Mouse (Mus musculus) gastrocnemius, postnatal 4 days (tissue): ENCODE results near the gene 1110004F10Rik. TPM values are rescaled to one million over a fixed set of nuclear protein-coding genes. Genes with fewer than 3 reads are reported as not detected.
"Not testable (repeated sequence)": the region's sequence is repeated elsewhere in the genome, so short reads cannot be mapped to it uniquely, and the experiment has no call there.

ENCODE experiments used
- DNase-seq, 2 experiments: peaks; one replicate each; pipeline ENCODE4 v3.0.0; 2021 to 2022; ENCODE audit warnings: low spot score in 2 of 2, mixed read lengths in 2 of 2
- long read RNA-seq, 2 experiments: library from polyadenylated mRNA; stranded (forward); transcript quantifications; one replicate each; pipeline ENCODE4 v2.0.0; 2021
- total RNA-seq, 2 experiments: library from RNA; stranded (reverse); gene quantifications; 2 replicates each; pipeline ENCODE4 v1.2.3; 2021

The 1110004F10Rik gene
- total RNA-seq, result 10 to 100 TPM; 78.9 to 83.6 TPM
- long read RNA-seq, experiment 1, transcript 1110004F10Rik-203 (5 exons, 927 nt), result minor isoform, 8 of 229 reads
- long read RNA-seq, experiment 1, transcript 1110004F10Rik-201 (5 exons, 1,479 nt), result major isoform, 211 of 229 reads
- long read RNA-seq, experiment 1, partial matches to known transcripts, result 3 of 229 reads
- long read RNA-seq, experiment 1, other reads (novel, unspliced or antisense), result 6 of 229 reads
- long read RNA-seq, experiment 2, transcript 1110004F10Rik-201 (5 exons, 1,479 nt), result major isoform, 182 of 194 reads
- long read RNA-seq, experiment 2, partial matches to known transcripts, result 3 of 194 reads
- long read RNA-seq, experiment 2, other reads (novel, unspliced or antisense), result 6 of 194 reads

- DNase-seq, result peak in 1 of 2 experiments; percentile 17
Observed at GRCm38 (mm10) chr7:116039196-116039537, at the start of gene 1110004F10Rik. 1110004F10Rik (plus strand) TSS chr7:116039397.

- no peak for DNase-seq
Observed at GRCm38 (mm10) chr7:116002726-116003125, 36.5 kb upstream of the 1110004F10Rik start.

DNA sequence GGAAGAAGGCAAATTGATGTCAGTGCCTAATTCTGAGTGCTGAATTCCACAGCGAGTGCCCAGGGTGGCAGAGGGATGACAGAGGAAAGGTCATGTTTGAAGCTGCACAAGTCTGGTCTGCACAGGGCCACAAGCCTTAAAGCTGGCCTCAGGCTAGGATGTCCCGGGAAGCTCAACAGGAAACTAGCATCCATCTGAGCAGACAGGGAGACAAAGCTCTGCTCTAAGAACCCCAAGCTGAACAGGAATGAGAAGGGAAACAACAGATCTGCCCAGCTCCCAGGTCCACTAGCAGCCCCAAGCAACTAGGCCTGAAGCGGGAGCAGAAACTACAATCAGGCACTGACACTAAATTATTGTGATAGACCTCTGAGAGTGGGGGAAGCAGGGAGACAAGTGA, 9.2 kb upstream of the 1110004F10Rik start:
- no peak for DNase-seq

DNA sequence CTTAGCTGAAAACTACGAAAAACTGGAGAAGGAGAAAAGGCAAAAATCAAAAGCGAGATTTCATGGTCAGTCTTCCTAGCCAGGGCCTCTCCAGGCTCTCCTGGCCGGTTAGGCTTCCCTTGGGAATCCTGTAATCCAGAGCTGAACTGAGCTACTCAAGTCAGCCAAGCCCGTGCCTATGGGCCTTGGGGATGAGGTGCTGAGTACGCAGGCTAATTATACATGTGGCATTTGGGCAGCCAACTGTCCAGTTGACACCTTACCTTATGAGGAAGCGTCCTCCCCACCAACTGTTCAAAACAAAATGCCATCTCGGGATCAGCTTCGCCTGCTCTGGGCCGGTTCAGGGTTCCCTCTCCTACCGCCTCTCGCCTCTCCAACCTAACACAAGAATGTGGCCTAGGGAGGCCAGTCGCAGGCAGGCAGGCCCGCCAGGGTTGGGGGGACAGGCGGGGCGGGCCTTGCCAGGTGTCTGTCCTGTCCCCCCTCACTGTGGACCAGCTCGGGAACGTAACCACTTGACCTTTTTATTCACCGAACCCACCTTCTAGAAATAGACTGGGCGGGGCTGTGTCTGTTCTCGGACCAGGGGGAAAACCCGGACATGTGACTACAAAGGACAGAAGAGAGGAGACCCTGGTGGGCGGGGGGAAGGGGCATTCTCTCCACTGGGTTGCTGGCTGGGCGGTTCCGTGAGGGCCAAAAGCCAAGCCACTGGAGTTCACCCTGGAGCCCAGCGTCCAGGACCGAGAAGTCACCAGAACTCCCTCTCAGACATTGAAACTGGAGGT, 8.4 kb upstream of the 1110004F10Rik start:
- DNase-seq, result peak; percentile 37 to 53

DNA sequence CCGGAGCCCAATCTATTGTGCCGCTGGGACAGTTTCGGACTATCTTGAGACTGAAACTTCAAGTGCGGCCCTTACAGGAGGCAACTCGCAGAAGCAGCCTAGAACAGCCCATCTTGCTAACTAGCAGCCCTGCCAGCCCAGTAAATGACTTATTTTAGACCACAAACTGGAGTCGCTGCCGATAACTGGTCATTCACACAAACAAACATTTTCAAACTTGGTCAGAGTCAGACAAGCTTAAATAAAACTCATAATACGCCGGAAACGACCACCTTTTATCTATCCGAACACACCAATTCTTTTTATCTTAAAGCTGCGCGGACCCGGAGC, 7.8 kb upstream of the 1110004F10Rik start:
- DNase-seq, result no peak

DNA sequence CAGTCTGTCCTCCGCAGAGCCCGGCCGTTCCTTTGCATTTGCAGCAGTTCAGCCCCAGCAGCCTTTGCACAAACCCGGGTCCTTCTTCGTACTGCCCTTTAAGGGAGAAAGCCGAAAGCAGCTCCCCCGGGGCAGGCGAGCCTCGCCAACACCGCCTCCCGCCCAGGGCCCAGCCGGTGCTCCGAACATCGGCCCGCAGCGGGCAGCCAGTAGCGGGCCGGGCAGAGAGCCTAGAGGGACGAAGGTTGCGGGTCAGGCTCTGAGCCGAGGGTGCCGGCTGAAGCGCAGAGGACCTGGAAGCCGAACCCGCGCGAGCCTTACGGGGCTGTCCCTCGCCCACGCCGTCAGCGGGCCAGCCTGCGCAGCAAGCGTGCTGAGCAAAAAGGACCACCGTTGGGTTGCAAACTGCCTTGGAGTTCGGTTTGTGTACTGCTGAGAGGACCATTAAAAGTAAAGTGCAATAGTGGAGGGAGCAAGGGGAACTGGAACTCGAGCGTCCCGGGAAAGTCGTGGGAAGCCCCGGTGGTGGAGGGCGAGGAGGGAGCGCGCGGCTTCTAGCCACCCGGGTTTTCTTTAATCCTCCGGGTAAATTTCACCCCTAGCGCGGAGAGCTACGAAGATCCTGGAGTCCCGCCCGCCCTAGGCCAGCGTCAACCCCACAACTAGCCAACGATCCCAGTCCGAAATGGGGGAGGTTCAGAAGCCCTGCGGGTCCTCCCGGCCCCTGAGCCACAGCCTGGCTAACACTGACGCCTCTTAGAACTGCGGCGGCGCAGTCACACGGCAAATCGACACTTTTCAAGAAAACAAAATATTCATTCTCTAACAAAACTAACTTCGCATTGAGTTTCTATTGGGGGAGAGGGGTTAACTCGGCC, 7.2 kb upstream of the 1110004F10Rik start:
- peak; percentile 46 to 73 for DNase-seq

DNA sequence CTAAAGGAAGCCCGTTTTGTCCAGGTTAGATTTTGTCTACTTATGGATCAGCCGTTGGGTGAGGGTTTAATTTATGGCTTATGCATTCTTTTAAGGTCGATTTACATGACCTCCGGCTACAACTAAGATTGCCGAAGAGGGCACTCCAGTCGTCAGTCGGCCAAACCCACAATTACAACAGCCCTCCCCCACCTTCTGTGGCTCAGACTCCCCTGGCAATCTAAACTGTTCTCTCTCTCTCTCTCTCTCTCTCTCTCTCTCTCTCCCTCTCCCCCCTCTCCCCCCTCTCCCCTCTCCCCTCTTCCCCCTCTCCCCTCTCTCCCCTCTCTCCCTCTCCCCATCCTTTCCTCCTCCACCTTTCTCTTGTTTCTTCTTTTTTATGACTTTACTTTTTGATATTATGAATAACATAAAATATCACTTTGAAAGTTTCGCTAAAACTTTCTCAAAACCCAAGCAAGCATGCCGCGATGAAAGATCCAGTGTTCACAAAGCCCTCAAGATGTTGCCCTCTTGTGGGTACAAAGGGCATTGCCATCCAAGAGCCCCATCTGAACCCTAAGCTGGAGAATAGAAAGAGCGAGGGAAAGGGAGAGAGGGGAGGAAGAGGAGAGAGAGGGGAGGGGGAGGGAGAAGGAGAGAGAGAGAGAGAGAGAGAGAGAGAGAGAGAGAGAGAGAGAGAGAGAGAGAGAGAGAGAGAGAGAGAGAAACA, 6.4 kb upstream of the 1110004F10Rik start:
- DNase-seq, result peak; percentile 47 to 72

GRCm38 (mm10) chr7:116033371-116034241, 5.6 kb upstream of the 1110004F10Rik start:
- peak; percentile 63 to 77 for DNase-seq

GRCm38 (mm10) chr7:116034282-116034758, 4.9 kb upstream of the 1110004F10Rik start:
- DNase-seq, result peak; percentile 38 to 63

GRCm38 (mm10) chr7:116035504-116035903, 3.7 kb upstream of the 1110004F10Rik start:
- no peak for DNase-seq

- DNase-seq, result no peak
Observed at GRCm38 (mm10) chr7:116036591-116037555, 2.3 kb upstream of the 1110004F10Rik start.

DNA sequence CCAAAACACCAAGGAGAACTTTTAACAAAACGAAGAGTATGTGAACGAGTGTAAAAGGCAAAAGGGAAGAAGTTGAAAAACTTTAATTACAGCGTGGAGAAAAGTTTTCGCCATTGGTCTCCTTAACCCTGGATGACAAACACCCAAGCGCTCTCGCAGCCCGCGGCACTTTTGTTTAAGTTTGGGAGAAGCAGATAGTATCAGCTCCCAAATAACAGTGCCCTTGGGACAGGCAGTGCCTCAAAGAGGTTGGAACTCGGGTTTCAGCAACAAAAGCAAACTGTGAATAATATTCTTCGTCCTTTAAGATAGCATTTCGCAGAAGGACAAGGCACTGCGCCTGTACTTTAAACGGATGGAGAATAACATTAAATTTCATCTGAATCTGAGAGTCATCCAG, 1.2 kb upstream of the 1110004F10Rik start:
- DNase-seq, result no peak

DNA sequence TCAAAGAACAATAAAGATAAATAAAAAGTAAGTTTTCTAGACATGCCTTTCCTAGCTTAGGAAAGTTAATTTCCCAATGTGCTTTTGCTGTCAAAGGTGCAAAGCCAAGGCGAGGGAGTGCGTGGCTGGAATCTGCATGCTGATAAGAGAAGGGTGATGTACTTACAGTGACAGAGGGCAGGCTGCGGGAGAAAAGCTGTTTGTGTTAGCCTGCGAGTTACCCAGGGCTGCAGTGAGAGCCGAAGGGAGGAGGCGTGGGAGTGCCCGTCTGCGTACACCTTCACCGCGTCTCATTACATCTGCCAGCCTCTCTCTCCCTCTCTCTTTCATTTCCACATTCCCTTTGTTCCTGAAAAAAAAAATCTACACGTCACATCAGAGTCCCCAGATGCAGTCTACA, 686 bp upstream of the 1110004F10Rik start, which contains the start of gene Sox6:
TSS of gene Sox6 (minus strand) at position 286 of the 400 bp plus-strand sequence.
- no peak for DNase-seq

DNA sequence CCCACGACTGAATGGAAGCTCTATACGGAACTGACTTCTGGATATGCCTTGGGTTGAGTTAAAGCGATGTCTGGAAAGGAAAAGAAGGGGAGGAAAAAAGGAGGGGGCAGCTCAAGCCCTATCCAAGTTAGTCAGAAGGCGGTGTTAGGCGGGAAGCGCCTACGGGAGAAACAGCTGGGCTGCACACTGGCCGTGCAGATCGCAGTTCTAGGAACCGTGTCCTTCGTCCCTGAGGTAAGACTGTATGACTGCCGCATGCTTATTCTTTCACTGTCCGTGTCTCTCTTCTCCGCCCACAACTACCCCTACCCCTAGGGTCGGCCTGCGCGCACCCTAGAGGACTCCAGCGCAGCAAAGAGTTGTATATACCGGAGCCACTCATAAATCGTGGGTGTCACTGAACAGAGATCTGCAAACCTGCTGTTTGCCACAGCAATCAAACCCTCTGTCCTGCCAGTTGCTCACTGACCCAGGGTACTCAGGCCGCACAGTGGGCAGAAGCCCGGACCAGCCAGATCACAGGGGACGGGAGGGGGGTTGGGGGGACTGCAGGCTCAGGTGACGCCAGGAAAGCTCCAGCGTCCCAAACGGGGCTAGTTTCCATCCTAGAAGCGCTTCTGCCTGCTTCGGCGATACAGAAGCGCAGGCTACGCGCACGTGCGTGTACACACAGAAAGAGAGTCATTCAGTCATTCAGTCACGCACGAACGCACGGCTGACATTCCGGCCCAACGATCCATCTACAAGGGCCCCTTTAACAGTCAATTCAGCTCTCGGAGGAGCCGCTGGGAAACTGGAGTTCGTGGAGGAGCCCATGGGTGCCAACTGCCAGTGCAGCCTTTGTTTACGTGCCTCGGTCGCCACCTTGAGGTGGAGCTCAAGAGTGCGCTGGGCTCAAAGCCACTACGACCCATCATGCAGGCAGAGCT, 605 bp downstream of the 1110004F10Rik start:
- DNase-seq, result peak; percentile 60 to 79

GRCm38 (mm10) chr7:116040470-116041019, 1.3 kb downstream of the 1110004F10Rik start:
- DNase-seq, result no peak

GRCm38 (mm10) chr7:116060739-116061138, 21.5 kb downstream of the 1110004F10Rik start:
- DNase-seq, result no peak

DNA sequence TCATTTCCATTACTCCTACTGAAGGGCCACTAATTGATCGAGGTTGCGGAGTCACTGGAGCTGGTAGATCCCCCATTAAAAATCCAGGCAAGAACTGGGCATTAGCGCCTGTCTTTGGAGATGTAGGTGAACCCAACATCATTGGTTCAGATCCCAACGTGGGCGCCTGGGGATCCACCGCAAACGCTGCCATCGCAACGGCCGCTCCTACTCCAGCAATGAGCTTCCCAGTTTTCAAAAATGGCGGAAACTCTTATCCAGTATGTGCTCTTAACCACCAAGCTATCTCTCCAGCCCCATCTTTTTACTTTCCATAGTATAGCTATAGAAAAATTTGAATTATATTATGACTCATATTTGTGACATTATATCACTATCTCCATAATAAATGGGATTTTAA, 45.2 kb downstream of the 1110004F10Rik start, which contains the start of gene Gm4353:
TSS of gene Gm4353 (minus strand) at position 270 of the 400 bp plus-strand sequence.
- not testable (repeated sequence) for DNase-seq
